Mouse (Mus musculus): ENCODE data around the gene Slco2a1.

- no peak for TF ChIP-seq CTCF (IDR thresholded peaks at IDR 0.05; ENCODE audit: control insufficient read depth, insufficient read depth, low read length)
- TF ChIP-seq POLR2A (IDR thresholded peaks at IDR 0.05; ENCODE audit: borderline replicate concordance, control insufficient read depth, low read depth, low read length): no peak
These were observed 129.0 kb downstream of the Slco2a1 start for GRCm38 (mm10) chr9:103117495-103117894.

Measured in bone marrow, adult 2 months (tissue).